Mouse (Mus musculus) G1E (cell line): ENCODE results near the gene Hspb2. TPM values are rescaled to one million over a fixed set of nuclear protein-coding genes. Genes with fewer than 3 reads are reported as not detected.

ENCODE experiments used
- ATAC-seq: 2 replicates; pipeline ENCODE4 v1.8.0; 2016; ENCODE audit warnings: mild to moderate bottlenecking; ENCODE audit not compliant: insufficient number of reproducible peaks, poor library complexity, low FRiP score, severe bottlenecking; ENCODE audit errors: extremely low read depth
- DNase-seq: peaks from one replicate; pipeline ENCODE4 v3.0.0; 2012; ENCODE audit warnings: low spot score
- H3K27me3 ChIP-seq: 2 replicates; pipeline ENCODE4 v1.6.1; 2012; ENCODE audit warnings: mild to moderate bottlenecking, low read length, inconsistent platforms; ENCODE audit not compliant: insufficient read depth
- H3K36me3 ChIP-seq: replicated peaks from 2 replicates; pipeline ENCODE3; 2012; ENCODE audit warnings: mild to moderate bottlenecking, inconsistent platforms
- H3K4me1 ChIP-seq: 2 replicates; pipeline ENCODE4 v1.6.1; 2012; ENCODE audit warnings: low read depth, low read length, inconsistent platforms, mixed read lengths; ENCODE audit not compliant: insufficient read depth
- H3K4me3 ChIP-seq: 2 replicates; pipeline ENCODE4 v1.5.1; 2012; ENCODE audit warnings: low read depth, mild to moderate bottlenecking, inconsistent platforms, low read length, moderate library complexity, mixed read lengths
- H3K9me3 ChIP-seq: replicated peaks from 2 replicates; pipeline ENCODE4 v1.6.1; 2012; ENCODE audit warnings: inconsistent platforms
- CTCF ChIP-seq: IDR thresholded peaks from 2 replicates; pipeline ENCODE4 v1.5.1; 2012; ENCODE audit warnings: low read depth, low read length, inconsistent platforms, mixed read lengths
- GATA1 ChIP-seq: IDR thresholded peaks from 2 replicates; pipeline ENCODE4 v1.6.1; 2012; ENCODE audit warnings: borderline replicate concordance, low read length, inconsistent platforms, mixed read lengths
- GATA2 ChIP-seq: IDR thresholded peaks from 2 replicates; pipeline ENCODE4 v1.6.1; 2012; ENCODE audit warnings: low read depth, low read length, inconsistent platforms, borderline replicate concordance
- POLR2AphosphoS5 ChIP-seq: IDR thresholded peaks from 2 replicates; pipeline ENCODE4 v1.6.1; 2012; ENCODE audit warnings: low read depth, low read length, inconsistent platforms; ENCODE audit not compliant: insufficient replicate concordance
- TAL1 ChIP-seq: conservative IDR thresholded peaks from 2 replicates; pipeline ENCODE4 v1.6.1; 2012; ENCODE audit warnings: low read depth, low read length, inconsistent platforms, mixed read lengths
- polyA plus RNA-seq: library from polyadenylated mRNA; stranded (reverse); fragments of >175 nt; gene quantifications from 2 replicates; pipeline ENCODE4 v1.2.3, GENCODE M21; 2012
- total RNA-seq, 2 experiments: library from RNA; stranded (forward) in 1 of 2; stranded (reverse) in 1 of 2; fragments of 200-1000 nt in 1 of 2; fragments of >200 nt in 1 of 2; fragmentation: Nextera tagmentation in 1 of 2; gene quantifications; 2 replicates each; pipeline ENCODE4 v1.2.3; 2014 to 2017

The Hspb2 gene
- total and polyA plus RNA-seq, 3 experiments, result not detected

- ATAC-seq, result no peak
- TF ChIP-seq GATA1 (no peak), CTCF (no peak), POLR2AphosphoS5 (no peak), TAL1 (no peak), GATA2 (no peak)
- H3K27me3 ChIP-seq, result peaks cover 21% of the 10 kb centered on the region
- H3K4me1 ChIP-seq, result no peaks in the 10 kb centered on the region
- H3K9me3 ChIP-seq, result no peaks in the 10 kb centered on the region
- DNase-seq, result no peak
- no peak overlapping the region for H3K4me3 ChIP-seq
- H3K36me3 ChIP-seq, result no peaks in the 10 kb centered on the region
Measured at GRCm38 (mm10) chr9:50704907-50705306, 47.2 kb downstream of the Hspb2 start.

Other genes starting within 250 kb of the Hspb2 start
- gene Pts, start 223.6 kb downstream of the Hspb2 start, total RNA-seq (2014; fragmentation: Nextera tagmentation), result 43.9 and 48.2 TPM in 2 replicates
- gene Pts, start 223.6 kb downstream of the Hspb2 start, total RNA-seq (2017), result 52.3 and 59.4 TPM in 2 replicates
- 7.1 and 14.6 TPM in 2 replicates for gene Pts, start 223.6 kb downstream of the Hspb2 start, polyA plus RNA-seq
- not detected in 2 replicates for gene Il18, start 197.5 kb downstream of the Hspb2 start, total RNA-seq (2014; fragmentation: Nextera tagmentation)
- not detected in 2 replicates for gene Il18, start 197.5 kb downstream of the Hspb2 start, total RNA-seq (2017)
- gene Il18, start 197.5 kb downstream of the Hspb2 start, polyA plus RNA-seq, result not detected in 2 replicates
- 0.34 TPM in 1 of 2 replicates, not detected in the other for gene Bco2, start 197.2 kb downstream of the Hspb2 start, total RNA-seq (2014; fragmentation: Nextera tagmentation)
- 0.11 TPM in 1 of 2 replicates, not detected in the other for gene Bco2, start 197.2 kb downstream of the Hspb2 start, total RNA-seq (2017)
- gene Bco2, start 197.2 kb downstream of the Hspb2 start, polyA plus RNA-seq, result not detected in 2 replicates
- gene Tex12, start 191.0 kb downstream of the Hspb2 start, total RNA-seq (2014; fragmentation: Nextera tagmentation), result not detected in 2 replicates
- not detected in 2 replicates for gene Tex12, start 191.0 kb downstream of the Hspb2 start, total RNA-seq (2017)
- gene Tex12, start 191.0 kb downstream of the Hspb2 start, polyA plus RNA-seq, result not detected in 2 replicates
- 103 and 109 TPM in 2 replicates for gene Sdhd, start 148.5 kb downstream of the Hspb2 start, total RNA-seq (2014; fragmentation: Nextera tagmentation)
- 267 and 296 TPM in 2 replicates for gene Sdhd, start 148.5 kb downstream of the Hspb2 start, total RNA-seq (2017)
- gene Sdhd, start 148.5 kb downstream of the Hspb2 start, polyA plus RNA-seq, result 32.3 and 45.2 TPM in 2 replicates
- gene Timm8b, start 148.4 kb downstream of the Hspb2 start, total RNA-seq (2014; fragmentation: Nextera tagmentation), result 88.9 and 111 TPM in 2 replicates
- 353 and 447 TPM in 2 replicates for gene Timm8b, start 148.4 kb downstream of the Hspb2 start, total RNA-seq (2017)
- gene Timm8b, start 148.4 kb downstream of the Hspb2 start, polyA plus RNA-seq, result 11.1 and 14.8 TPM in 2 replicates
- 3.6 and 3.7 TPM in 2 replicates for gene Pih1d2, start 135.0 kb downstream of the Hspb2 start, total RNA-seq (2014; fragmentation: Nextera tagmentation)
- 2.5 and 6.5 TPM in 2 replicates for gene Pih1d2, start 135.0 kb downstream of the Hspb2 start, total RNA-seq (2017)
- gene Pih1d2, start 135.0 kb downstream of the Hspb2 start, polyA plus RNA-seq, result 0.39 and 0.41 TPM in 2 replicates
- 45.5 and 49.7 TPM in 2 replicates for gene Nkapd1, start 134.9 kb downstream of the Hspb2 start, total RNA-seq (2014; fragmentation: Nextera tagmentation)
- gene Nkapd1, start 134.9 kb downstream of the Hspb2 start, total RNA-seq (2017), result 24.6 and 31.0 TPM in 2 replicates
- 8.0 and 9.7 TPM in 2 replicates for gene Nkapd1, start 134.9 kb downstream of the Hspb2 start, polyA plus RNA-seq
- 60.6 and 61.3 TPM in 2 replicates for gene Dlat, start 92.6 kb downstream of the Hspb2 start, total RNA-seq (2014; fragmentation: Nextera tagmentation)
- gene Dlat, start 92.6 kb downstream of the Hspb2 start, total RNA-seq (2017), result 55.2 and 60.0 TPM in 2 replicates
- gene Dlat, start 92.6 kb downstream of the Hspb2 start, polyA plus RNA-seq, result 36.1 and 47.2 TPM in 2 replicates
- gene Dixdc1, start 12.8 kb downstream of the Hspb2 start, total RNA-seq (2014; fragmentation: Nextera tagmentation), result not detected in 2 replicates
- gene Dixdc1, start 12.8 kb downstream of the Hspb2 start, total RNA-seq (2017), result under 0.01 and 0.27 TPM in 2 replicates
- not detected in 2 replicates for gene Dixdc1, start 12.8 kb downstream of the Hspb2 start, polyA plus RNA-seq
- not detected in 2 replicates for gene 2310030G06Rik, start 5.8 kb downstream of the Hspb2 start, total RNA-seq (2014; fragmentation: Nextera tagmentation)
- 0.58 and 1.1 TPM in 2 replicates for gene 2310030G06Rik, start 5.8 kb downstream of the Hspb2 start, total RNA-seq (2017)
- gene 2310030G06Rik, start 5.8 kb downstream of the Hspb2 start, polyA plus RNA-seq, result not detected in 2 replicates
- gene Cryab, start 1.0 kb downstream of the Hspb2 start, total RNA-seq (2014; fragmentation: Nextera tagmentation), result not detected in 2 replicates
- gene Cryab, start 1.0 kb downstream of the Hspb2 start, total RNA-seq (2017), result 0.11 TPM in 1 of 2 replicates, not detected in the other
- gene Cryab, start 1.0 kb downstream of the Hspb2 start, polyA plus RNA-seq, result not detected in 2 replicates
- 6.4 and 13.3 TPM in 2 replicates for gene Fdxacb1, start 15.9 kb upstream of the Hspb2 start, total RNA-seq (2014; fragmentation: Nextera tagmentation)
- gene Fdxacb1, start 15.9 kb upstream of the Hspb2 start, total RNA-seq (2017), result 9.1 and 9.2 TPM in 2 replicates
- gene Fdxacb1, start 15.9 kb upstream of the Hspb2 start, polyA plus RNA-seq, result 1.0 and 1.7 TPM in 2 replicates
- 29.3 and 35.3 TPM in 2 replicates for gene Alg9, start 22.7 kb upstream of the Hspb2 start, total RNA-seq (2014; fragmentation: Nextera tagmentation)
- 20.6 and 21.9 TPM in 2 replicates for gene Alg9, start 22.7 kb upstream of the Hspb2 start, total RNA-seq (2017)
- 14.8 and 18.0 TPM in 2 replicates for gene Alg9, start 22.7 kb upstream of the Hspb2 start, polyA plus RNA-seq
- gene 1110032A03Rik, start 23.2 kb upstream of the Hspb2 start, total RNA-seq (2014; fragmentation: Nextera tagmentation), result 59.2 and 70.6 TPM in 2 replicates
- 23.1 and 23.5 TPM in 2 replicates for gene 1110032A03Rik, start 23.2 kb upstream of the Hspb2 start, total RNA-seq (2017)
- 1.2 and 2.0 TPM in 2 replicates for gene 1110032A03Rik, start 23.2 kb upstream of the Hspb2 start, polyA plus RNA-seq
- 57.7 and 68.7 TPM in 2 replicates for gene Ppp2r1b, start 92.9 kb upstream of the Hspb2 start, total RNA-seq (2014; fragmentation: Nextera tagmentation)
- 82.9 and 93.0 TPM in 2 replicates for gene Ppp2r1b, start 92.9 kb upstream of the Hspb2 start, total RNA-seq (2017)
- 18.9 and 21.3 TPM in 2 replicates for gene Ppp2r1b, start 92.9 kb upstream of the Hspb2 start, polyA plus RNA-seq